Mouse (Mus musculus) cortical plate, adult 2 months (tissue): Measurements from ENCODE around the gene Znhit3. TPM values are rescaled to one million over a fixed set of nuclear protein-coding genes. Genes with fewer than 3 reads are reported as not detected.

Experiments
- H3K27ac ChIP-seq: fragments of 200-500 bp; 2 replicates; pipeline ENCODE4 v1.5.1; 2012; ENCODE audit warnings: low read length, control low read depth, inconsistent platforms; ENCODE audit not compliant: insufficient read depth
- H3K4me1 ChIP-seq: fragments of 200-500 bp; 2 replicates; pipeline ENCODE4 v1.6.1; 2011; ENCODE audit warnings: low read length; ENCODE audit not compliant: control insufficient read depth, insufficient read depth
- H3K4me3 ChIP-seq: fragments of 200-500 bp; 2 replicates; pipeline ENCODE4 v1.5.1; 2011; ENCODE audit warnings: mild to moderate bottlenecking, low read length, control low read depth; ENCODE audit not compliant: insufficient read depth
- CTCF ChIP-seq: fragments of 200-500 bp; IDR thresholded peaks from 2 replicates; pipeline ENCODE4 v1.5.1; 2011; ENCODE audit warnings: mild to moderate bottlenecking, control low read depth, low read length; ENCODE audit not compliant: insufficient read depth; ENCODE audit errors: extremely low read depth
- POLR2A ChIP-seq: fragments of 200-500 bp; IDR thresholded peaks from 2 replicates; pipeline ENCODE4 v1.6.1; 2011; ENCODE audit warnings: mild to moderate bottlenecking, low read length, control low read depth; ENCODE audit not compliant: insufficient read depth; ENCODE audit errors: extremely low read depth
- polyA plus RNA-seq: library from polyadenylated mRNA; depleted of rRNA; stranded (reverse); fragments of >200 nt; gene quantifications from 2 replicates; pipeline ENCODE4 v1.2.3, GENCODE M21; 2012

The Znhit3 gene
- polyA plus RNA-seq, 1 experiment = 47.6 TPM

- peaks cover 2% of the 10 kb centered on the region for H3K4me1 ChIP-seq
- H3K27ac ChIP-seq = no peak overlapping the region
- no peak overlapping the region for H3K4me3 ChIP-seq
- TF ChIP-seq POLR2A (no peak), CTCF (no peak)
These were observed 7.7 kb downstream of the Znhit3 start for GRCm38 (mm10) chr11:84908480-84908879.

- TF ChIP-seq POLR2A (no peak), CTCF (no peak)
- Histone ChIP-seq H3K4me3 (no peak overlapping the region), H3K27ac (no peak overlapping the region), H3K4me1 (peaks cover 2% of the 10 kb centered on the region)
These were observed 9.1 kb downstream of the Znhit3 start for GRCm38 (mm10) chr11:84907081-84907480.

GRCm38 (mm10) chr11:84904597-84905144 is 11.5 kb downstream of the Znhit3 start:
- TF ChIP-seq CTCF (no peak), POLR2A (no peak)
- H3K4me1 ChIP-seq = peaks cover 2% of the 10 kb centered on the region
- no peak overlapping the region for H3K4me3 ChIP-seq
- H3K27ac ChIP-seq = peak overlapping the region; percentile 71; the same call in 1 of the 2 replicates

- no peak for TF ChIP-seq CTCF
- TF ChIP-seq POLR2A = no peak
- Histone ChIP-seq H3K27ac (no peak overlapping the region), H3K4me3 (no peak overlapping the region), H3K4me1 (no peaks in the 10 kb centered on the region)
These were observed 23.1 kb downstream of the Znhit3 start for GRCm38 (mm10) chr11:84893113-84893512.

GRCm38 (mm10) chr11:84891705-84892104 is 24.5 kb downstream of the Znhit3 start:
- H3K4me1 ChIP-seq = no peaks in the 10 kb centered on the region
- H3K4me3 ChIP-seq = no peak overlapping the region
- H3K27ac ChIP-seq = no peak overlapping the region
- TF ChIP-seq POLR2A = no peak
- TF ChIP-seq CTCF = no peak

GRCm38 (mm10) chr11:84889492-84889891 is 26.7 kb downstream of the Znhit3 start:
- TF ChIP-seq CTCF (no peak), POLR2A (no peak)
- no peak overlapping the region for H3K27ac ChIP-seq
- no peak overlapping the region for H3K4me3 ChIP-seq
- H3K4me1 ChIP-seq = no peaks in the 10 kb centered on the region

GRCm38 (mm10) chr11:84888025-84888424 is 28.1 kb downstream of the Znhit3 start:
- Histone ChIP-seq H3K4me1 (no peaks in the 10 kb centered on the region), H3K4me3 (no peak overlapping the region), H3K27ac (no peak overlapping the region)
- no peak for TF ChIP-seq CTCF
- TF ChIP-seq POLR2A = no peak

GRCm38 (mm10) chr11:84886767-84887511 is 29.2 kb downstream of the Znhit3 start:
- Histone ChIP-seq H3K4me3 (no peak overlapping the region), H3K4me1 (no peaks in the 10 kb centered on the region), H3K27ac (no peak overlapping the region)
- no peak for TF ChIP-seq POLR2A
- no peak for TF ChIP-seq CTCF

- TF ChIP-seq POLR2A (no peak), CTCF (no peak)
- H3K4me1 ChIP-seq = no peaks in the 10 kb centered on the region
- H3K4me3 ChIP-seq = no peak overlapping the region
- H3K27ac ChIP-seq = no peak overlapping the region
These were observed 29.9 kb downstream of the Znhit3 start for GRCm38 (mm10) chr11:84886236-84886635.

- TF ChIP-seq POLR2A = no peak
- no peak for TF ChIP-seq CTCF
- no peak overlapping the region for H3K27ac ChIP-seq
- H3K4me3 ChIP-seq = no peak overlapping the region
- no peaks in the 10 kb centered on the region for H3K4me1 ChIP-seq
These were observed 30.9 kb downstream of the Znhit3 start for GRCm38 (mm10) chr11:84885238-84885637.

GRCm38 (mm10) chr11:84882346-84882745 is 33.8 kb downstream of the Znhit3 start:
- peaks cover 1% of the 10 kb centered on the region; the same call in 1 of the 2 replicates for H3K4me1 ChIP-seq
- no peak overlapping the region for H3K4me3 ChIP-seq
- TF ChIP-seq POLR2A (no peak), CTCF (no peak)
- no peak overlapping the region for H3K27ac ChIP-seq
